Mouse (Mus musculus) lung, postnatal 0 days (tissue): ENCODE measurements around the gene Chrm3. TPM values are rescaled to one million over a fixed set of nuclear protein-coding genes. Genes with fewer than 3 reads are reported as not detected.

Experiments used
- ATAC-seq: fragments of 200-750 bp; cut with Nextera tagmentation; 2 replicates; pipeline ENCODE4 v1.8.0; 2017; ENCODE audit warnings: moderate library complexity
- DNase-seq: peaks from one replicate; pipeline ENCODE4 v3.0.0-alpha.2; 2016; ENCODE audit warnings: low spot score
- H3K27ac ChIP-seq: fragments of 300-500 bp; sonication (generic); 2 replicates; pipeline ENCODE4 v1.5.1; 2014; ENCODE audit warnings: antibody characterized with exemption, mild to moderate bottlenecking, low read length, mixed read lengths
- H3K27me3 ChIP-seq: fragments of 300-500 bp; sonication (generic); replicated peaks from 2 replicates; pipeline ENCODE4 v1.6.1; 2014; ENCODE audit warnings: low read length, mixed read lengths; ENCODE audit not compliant: insufficient read depth
- H3K36me3 ChIP-seq: fragments of 300-500 bp; sonication (generic); 2 replicates; pipeline ENCODE4 v1.6.1; 2014; ENCODE audit warnings: low read length, mixed read lengths; ENCODE audit not compliant: insufficient read depth
- H3K4me1 ChIP-seq: fragments of 300-500 bp; sonication (generic); 2 replicates; pipeline ENCODE4 v1.6.1; 2014; ENCODE audit warnings: antibody characterized with exemption, low read depth, low read length, mixed read lengths; ENCODE audit not compliant: insufficient read depth
- H3K4me2 ChIP-seq: fragments of 300-500 bp; sonication (generic); replicated peaks from 2 replicates; pipeline ENCODE4 v1.6.1; 2014; ENCODE audit warnings: low read depth, mild to moderate bottlenecking, low read length, moderate library complexity, mixed read lengths
- H3K4me3 ChIP-seq: fragments of 300-500 bp; sonication (generic); 2 replicates; pipeline ENCODE4 v1.5.1; 2014; ENCODE audit warnings: low read depth, low read length
- H3K9ac ChIP-seq: fragments of 300-500 bp; sonication (generic); replicated peaks from 2 replicates; pipeline ENCODE4 v1.6.1; 2014; ENCODE audit warnings: low read depth, mild to moderate bottlenecking
- H3K9me3 ChIP-seq: fragments of 300-500 bp; sonication (generic); 2 replicates; pipeline ENCODE4 v1.6.1; 2016; ENCODE audit warnings: low read length, mixed read lengths
- CTCF ChIP-seq: IDR thresholded peaks from 2 replicates; pipeline ENCODE4 v1.5.1; 2016; ENCODE audit warnings: antibody characterized with exemption, mild to moderate bottlenecking
- EP300 ChIP-seq: IDR thresholded peaks from 2 replicates; pipeline ENCODE4 v1.6.1; 2016; ENCODE audit warnings: antibody characterized with exemption, mild to moderate bottlenecking, control low read depth
- WGBS: fragments of 180-500 bp; shearing (Covaris S2); extraction: QIAGEN DNeasy Blood & Tissue Kit; methylation state at CpG from one replicate; pipeline ENCODE4 v1.1.7; 2014; 5-methylcytosine and 5-hydroxymethylcytosine counted together
- polyA plus RNA-seq: library from polyadenylated mRNA; unstranded; fragments of >200 nt; fragmentation: Nextera tagmentation; extraction: Ambion mirVana; gene quantifications from 2 replicates; pipeline ENCODE4 v1.2.1, GENCODE M21; 2015

Chrm3 gene
- polyA plus RNA-seq, 1 experiment from 2014 or later, result 0.20 TPM

GRCm38 (mm10) chr13:9993571-9993970 is 367.1 kb downstream of the Chrm3 start:
- WGBS, result 82% methylated on average over 3 of the region's 3 CpGs
- Histone ChIP-seq H3K9ac (no peak overlapping the region), H3K27ac (no peak overlapping the region), H3K4me1 (no peaks in the 10 kb centered on the region), H3K4me3 (no peak overlapping the region), H3K27me3 (no peaks in the 10 kb centered on the region), H3K9me3 (no peaks in the 10 kb centered on the region), H3K36me3 (no peaks in the 10 kb centered on the region), H3K4me2 (no peak overlapping the region)
- DNase-seq (no peak), ATAC-seq (no peak)
- no peak for TF ChIP-seq CTCF
- TF ChIP-seq EP300, result no peak

DNA sequence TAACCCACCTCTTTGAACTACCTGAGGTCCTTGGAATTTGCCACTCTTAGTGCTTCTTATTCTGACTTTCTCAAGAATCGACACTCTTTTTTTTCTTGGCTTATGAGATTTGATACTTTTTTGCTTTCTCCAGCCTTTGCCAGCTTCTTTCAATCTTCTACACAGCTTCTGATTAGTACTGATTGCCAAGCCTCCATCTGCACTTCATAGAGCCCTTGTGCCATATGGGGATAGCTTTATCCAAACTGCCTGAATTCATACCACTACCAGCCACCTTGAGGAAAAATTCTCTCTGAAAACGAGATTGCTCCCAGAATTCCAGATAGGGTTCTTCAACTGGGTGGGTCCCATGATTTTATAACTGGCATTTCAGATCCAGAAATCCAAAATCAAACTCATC is 368.0 kb downstream of the Chrm3 start:
- ATAC-seq, result no peak
- Histone ChIP-seq H3K4me3 (no peak overlapping the region), H3K27ac (no peak overlapping the region), H3K27me3 (no peaks in the 10 kb centered on the region), H3K9ac (no peak overlapping the region), H3K36me3 (no peaks in the 10 kb centered on the region), H3K9me3 (no peaks in the 10 kb centered on the region), H3K4me2 (no peak overlapping the region), H3K4me1 (no peaks in the 10 kb centered on the region)
- DNase-seq, result no peak
- 60% methylated on average over 2 of the region's 2 CpGs for WGBS
- TF ChIP-seq EP300 (no peak), CTCF (no peak)

DNA sequence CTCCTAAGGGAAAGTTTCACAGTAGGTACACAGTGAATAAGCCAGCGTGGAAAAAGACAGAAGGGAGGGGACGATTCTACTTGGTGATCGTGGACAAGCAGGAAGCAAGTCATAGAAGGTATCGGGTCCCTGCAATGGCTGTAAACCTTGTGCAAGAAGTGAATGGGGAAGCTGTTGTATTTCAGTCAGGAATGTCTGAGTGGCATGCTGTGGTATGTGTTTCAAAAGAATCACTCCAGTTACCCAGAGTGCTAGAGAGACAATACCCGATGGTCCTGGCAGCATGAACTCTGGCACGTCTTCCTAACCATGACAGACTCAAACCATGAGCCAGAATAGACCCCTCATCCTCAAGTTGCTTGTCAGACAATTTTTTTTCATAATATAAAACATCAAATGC is 375.0 kb downstream of the Chrm3 start:
- H3K9ac ChIP-seq, result no peak overlapping the region
- H3K9me3 ChIP-seq, result no peaks in the 10 kb centered on the region
- 47% methylated on average over 6 of the region's 6 CpGs for WGBS
- H3K4me2 ChIP-seq, result no peak overlapping the region
- TF ChIP-seq EP300 (no peak), CTCF (no peak)
- DNase-seq (peak; percentile 35), ATAC-seq (peak; percentile 41; the same call in 1 of the 2 replicates)
- no peaks in the 10 kb centered on the region for H3K27me3 ChIP-seq
- H3K27ac ChIP-seq, result no peak overlapping the region
- H3K4me3 ChIP-seq, result no peak overlapping the region
- H3K36me3 ChIP-seq, result no peaks in the 10 kb centered on the region
- H3K4me1 ChIP-seq, result no peaks in the 10 kb centered on the region

GRCm38 (mm10) chr13:9983293-9983692 is 377.4 kb downstream of the Chrm3 start:
- DNase-seq (no peak), ATAC-seq (no peak)
- H3K4me2 ChIP-seq, result no peak overlapping the region
- H3K27me3 ChIP-seq, result no peaks in the 10 kb centered on the region
- H3K27ac ChIP-seq, result no peak overlapping the region
- 82% methylated on average over 2 of the region's 2 CpGs for WGBS
- H3K4me1 ChIP-seq, result no peaks in the 10 kb centered on the region
- H3K9me3 ChIP-seq, result no peaks in the 10 kb centered on the region
- H3K36me3 ChIP-seq, result no peaks in the 10 kb centered on the region
- TF ChIP-seq CTCF (no peak), EP300 (no peak)
- no peak overlapping the region for H3K9ac ChIP-seq
- no peak overlapping the region for H3K4me3 ChIP-seq

DNA sequence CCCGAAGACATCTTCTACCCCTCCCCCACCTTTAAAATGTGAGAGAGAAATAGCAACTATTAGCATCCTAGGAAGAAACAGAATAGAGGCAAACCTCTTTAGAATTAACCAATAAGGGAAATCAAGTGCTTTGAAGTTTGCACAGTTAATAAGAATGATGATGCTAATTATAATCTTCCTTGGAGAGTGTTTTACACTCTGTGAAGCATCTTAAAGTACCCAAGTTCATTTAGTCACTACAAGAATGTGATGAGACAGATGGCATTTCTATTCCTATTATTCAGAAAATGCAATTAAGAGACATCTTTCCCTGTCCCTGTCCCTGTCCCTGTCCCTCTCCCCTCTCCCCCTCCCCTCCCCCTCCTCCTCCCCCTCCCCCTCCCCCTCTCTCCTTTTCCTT is 382.9 kb downstream of the Chrm3 start:
- Histone ChIP-seq H3K4me3 (no peak overlapping the region), H3K9ac (no peak overlapping the region), H3K9me3 (no peaks in the 10 kb centered on the region), H3K27ac (no peak overlapping the region), H3K27me3 (no peaks in the 10 kb centered on the region), H3K4me1 (no peaks in the 10 kb centered on the region), H3K4me2 (no peak overlapping the region), H3K36me3 (no peaks in the 10 kb centered on the region)
- ATAC-seq (no peak), DNase-seq (no peak)
- WGBS, result 72% methylated on average over 1 of the region's 1 CpGs
- no peak for TF ChIP-seq CTCF
- no peak for TF ChIP-seq EP300

DNA sequence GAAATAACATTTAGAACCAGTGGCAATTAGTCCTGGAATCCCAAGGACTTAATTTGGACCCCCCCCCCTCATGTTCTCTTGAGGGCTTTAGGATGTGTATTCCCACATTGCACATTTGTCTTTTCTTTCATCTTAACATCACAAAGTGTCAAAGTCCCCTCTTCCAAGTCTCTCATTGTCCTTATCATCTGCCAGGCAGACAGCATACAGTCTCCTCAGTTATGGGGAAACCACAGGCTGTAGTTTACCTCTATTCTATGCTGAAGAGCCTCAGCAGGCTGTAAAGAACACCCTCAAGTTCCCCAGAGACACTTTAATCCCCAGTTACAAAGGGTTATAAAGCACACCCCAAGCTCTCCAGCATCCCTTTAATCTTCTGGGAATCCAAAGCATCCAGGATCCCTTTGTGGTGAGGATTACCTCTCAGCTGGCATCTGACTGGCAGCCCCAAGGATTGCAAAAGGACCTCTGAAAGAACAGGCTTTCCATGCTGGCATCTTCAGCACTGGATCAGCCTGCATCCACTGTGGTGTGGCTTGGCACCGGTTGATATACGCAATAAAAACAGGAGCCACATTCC is 386.8 kb downstream of the Chrm3 start:
- no peaks in the 10 kb centered on the region for H3K36me3 ChIP-seq
- DNase-seq (no peak), ATAC-seq (no peak)
- H3K9ac ChIP-seq, result no peak overlapping the region
- no peak overlapping the region for H3K4me2 ChIP-seq
- no peak overlapping the region for H3K27ac ChIP-seq
- WGBS, result 76% methylated on average over 2 of the region's 2 CpGs
- no peak overlapping the region for H3K4me3 ChIP-seq
- no peaks in the 10 kb centered on the region for H3K9me3 ChIP-seq
- H3K4me1 ChIP-seq, result no peaks in the 10 kb centered on the region
- no peak for TF ChIP-seq CTCF
- no peak for TF ChIP-seq EP300
- H3K27me3 ChIP-seq, result no peaks in the 10 kb centered on the region

- Histone ChIP-seq H3K4me2 (no peak overlapping the region), H3K27me3 (no peaks in the 10 kb centered on the region), H3K36me3 (no peaks in the 10 kb centered on the region), H3K9ac (no peak overlapping the region), H3K4me1 (no peaks in the 10 kb centered on the region), H3K4me3 (no peak overlapping the region), H3K27ac (no peak overlapping the region), H3K9me3 (no peaks in the 10 kb centered on the region)
- 51% methylated on average over 4 of the region's 4 CpGs for WGBS
- ATAC-seq (no peak), DNase-seq (no peak)
- TF ChIP-seq EP300 (no peak), CTCF (no peak)
Measured at GRCm38 (mm10) chr13:9971845-9972244, 388.8 kb downstream of the Chrm3 start.
